Mouse (Mus musculus) kidney, embryonic 16.5 days (tissue): ENCODE results near the gene Sdad1. TPM values are rescaled to one million over a fixed set of nuclear protein-coding genes. Genes with fewer than 3 reads are reported as not detected.

Experiments
- ATAC-seq: fragments of 200-750 bp; cut with Nextera tagmentation; 2 replicates; pipeline ENCODE4 v1.8.0; 2017; ENCODE audit warnings: moderate TSS enrichment; ENCODE audit not compliant: low FRiP score, low TSS enrichment
- H3K27ac ChIP-seq: fragments of 300-500 bp; sonication (generic); 2 replicates; pipeline ENCODE4 v1.5.1; 2014; ENCODE audit warnings: low read length
- H3K27me3 ChIP-seq: fragments of 300-500 bp; sonication (generic); 2 replicates; pipeline ENCODE4 v1.6.1; 2014; ENCODE audit warnings: low read length, control low read depth, mixed read lengths; ENCODE audit not compliant: insufficient read depth
- H3K36me3 ChIP-seq: fragments of 300-500 bp; sonication (generic); 2 replicates; pipeline ENCODE4 v1.6.1; 2014; ENCODE audit warnings: low read length, control low read depth, mixed read lengths; ENCODE audit not compliant: insufficient read depth
- H3K4me1 ChIP-seq: fragments of 300-500 bp; sonication (generic); 2 replicates; pipeline ENCODE4 v1.6.1; 2014; ENCODE audit warnings: low read length, control low read depth, mixed read lengths; ENCODE audit not compliant: insufficient read depth
- H3K4me2 ChIP-seq: fragments of 300-500 bp; sonication (generic); replicated peaks from 2 replicates; pipeline ENCODE4 v1.6.1; 2014; ENCODE audit warnings: low read depth, low read length
- H3K4me3 ChIP-seq: fragments of 300-500 bp; sonication (generic); 2 replicates; pipeline ENCODE4 v1.5.1; 2014; ENCODE audit warnings: mild to moderate bottlenecking, low read length
- H3K9ac ChIP-seq: fragments of 300-500 bp; sonication (generic); replicated peaks from 2 replicates; pipeline ENCODE4 v1.6.1; 2014; ENCODE audit warnings: low read length
- H3K9me3 ChIP-seq: fragments of 300-500 bp; sonication (generic); 2 replicates; pipeline ENCODE4 v1.6.1; 2016; ENCODE audit warnings: low read length, control low read depth
- WGBS: fragments of 180-500 bp; shearing (Covaris S2); extraction: QIAGEN DNeasy Blood & Tissue Kit; methylation state at CpG from one replicate; pipeline ENCODE4 v1.1.7; 2014; 5-methylcytosine and 5-hydroxymethylcytosine counted together
- polyA plus RNA-seq: library from polyadenylated mRNA; unstranded; fragments of >200 nt; fragmentation: Nextera tagmentation; extraction: Ambion mirVana; gene quantifications from 2 replicates; pipeline ENCODE4 v1.2.1, GENCODE M21; 2015

The Sdad1 gene
- polyA plus RNA-seq, 1 experiment from 2014 or later: 39.2 TPM

GRCm38 (mm10) chr5:92278942-92279537, 31.2 kb downstream of the Sdad1 start:
- no peaks in the 10 kb centered on the region for H3K36me3 ChIP-seq
- no peaks in the 10 kb centered on the region for H3K9me3 ChIP-seq
- H3K27me3 ChIP-seq: no peaks in the 10 kb centered on the region
- no peak for ATAC-seq
- H3K4me3 ChIP-seq: no peak overlapping the region
- peaks cover 9% of the 10 kb centered on the region; the same call in 1 of the 2 replicates for H3K4me1 ChIP-seq
- no peak overlapping the region for H3K4me2 ChIP-seq
- H3K27ac ChIP-seq: no peak overlapping the region
- no peak overlapping the region for H3K9ac ChIP-seq
- WGBS: 89% methylated on average over 10 of the region's 10 CpGs

GRCm38 (mm10) chr5:92277437-92278394, 32.6 kb downstream of the Sdad1 start, which contains the start of gene Naaa:
Gene Naaa, minus strand, starts transcription at chr5:92278170.
- WGBS: 3% methylated on average over 54 of the region's 54 CpGs
- Histone ChIP-seq H3K4me1 (peaks cover 9% of the 10 kb centered on the region; the same call in 1 of the 2 replicates), H3K27ac (peak within 1 kb of the TSS; percentile 50; the same call in 1 of the 2 replicates), H3K4me2 (peak within 1 kb of the TSS; percentile 90), H3K9ac (peak within 1 kb of the TSS; percentile 75), H3K36me3 (no peaks in the 10 kb centered on the region), H3K9me3 (no peaks in the 10 kb centered on the region), H3K27me3 (no peaks in the 10 kb centered on the region), H3K4me3 (peak within 1 kb of the TSS; percentile 72)
- ATAC-seq: peak; percentile 97

- Histone ChIP-seq H3K4me3 (no peak overlapping the region), H3K9me3 (no peaks in the 10 kb centered on the region), H3K9ac (no peak overlapping the region), H3K4me2 (no peak overlapping the region), H3K27me3 (no peaks in the 10 kb centered on the region), H3K4me1 (no peaks in the 10 kb centered on the region), H3K36me3 (no peaks in the 10 kb centered on the region), H3K27ac (no peak overlapping the region)
- 88% methylated on average over 7 of the region's 7 CpGs for WGBS
- no peak for ATAC-seq
These were observed 39.8 kb downstream of the Sdad1 start for GRCm38 (mm10) chr5:92270496-92270895.

- no peak overlapping the region for H3K9ac ChIP-seq
- H3K27ac ChIP-seq: peak overlapping the region; percentile 58
- peaks cover 11% of the 10 kb centered on the region for H3K4me1 ChIP-seq
- no peaks in the 10 kb centered on the region for H3K9me3 ChIP-seq
- peak; percentile 76 for ATAC-seq
- no peaks in the 10 kb centered on the region for H3K36me3 ChIP-seq
- 42% methylated on average over 4 of the region's 4 CpGs for WGBS
- H3K4me3 ChIP-seq: no peak overlapping the region
- H3K27me3 ChIP-seq: no peaks in the 10 kb centered on the region
- H3K4me2 ChIP-seq: no peak overlapping the region
These were observed 46.4 kb downstream of the Sdad1 start for GRCm38 (mm10) chr5:92263761-92264359.

GRCm38 (mm10) chr5:92262646-92263045, 47.6 kb downstream of the Sdad1 start:
- Histone ChIP-seq H3K4me2 (no peak overlapping the region), H3K4me3 (no peak overlapping the region), H3K9me3 (no peaks in the 10 kb centered on the region), H3K9ac (no peak overlapping the region), H3K4me1 (peaks cover 14% of the 10 kb centered on the region), H3K36me3 (no peaks in the 10 kb centered on the region), H3K27me3 (no peaks in the 10 kb centered on the region), H3K27ac (no peak overlapping the region)
- no peak for ATAC-seq
- WGBS: 85% methylated on average over 8 of the region's 8 CpGs

GRCm38 (mm10) chr5:92256218-92256617, 54.1 kb downstream of the Sdad1 start, which contains the start of gene Ppef2:
Gene Ppef2, minus strand, starts transcription at chr5:92256278.
- no peaks in the 10 kb centered on the region for H3K36me3 ChIP-seq
- H3K27ac ChIP-seq: peak within 1 kb of the TSS; percentile 71
- H3K4me3 ChIP-seq: no peak within 1 kb of the TSS
- peaks cover 19% of the 10 kb centered on the region for H3K4me1 ChIP-seq
- H3K9ac ChIP-seq: no peak within 1 kb of the TSS
- H3K4me2 ChIP-seq: no peak within 1 kb of the TSS
- WGBS: 14% methylated on average over 6 of the region's 6 CpGs
- 0 out of 2 replicates have a peak, but pooled peaks have one; percentile 2 for ATAC-seq
- H3K27me3 ChIP-seq: no peaks in the 10 kb centered on the region
- H3K9me3 ChIP-seq: no peaks in the 10 kb centered on the region

- peaks cover 5% of the 10 kb centered on the region; the same call in 1 of the 2 replicates for H3K9me3 ChIP-seq
- no peak; the same call in 1 of the 2 replicates for ATAC-seq
- no peak overlapping the region for H3K4me2 ChIP-seq
- H3K36me3 ChIP-seq: no peaks in the 10 kb centered on the region
- no peaks in the 10 kb centered on the region for H3K27me3 ChIP-seq
- H3K4me1 ChIP-seq: peaks cover 19% of the 10 kb centered on the region
- WGBS: 31% methylated on average over 6 of the region's 6 CpGs
- H3K9ac ChIP-seq: no peak overlapping the region
- H3K27ac ChIP-seq: no peak overlapping the region
- H3K4me3 ChIP-seq: no peak overlapping the region
These were observed 55.8 kb downstream of the Sdad1 start for GRCm38 (mm10) chr5:92254476-92254875.

- no peak overlapping the region for H3K4me3 ChIP-seq
- peaks cover 5% of the 10 kb centered on the region; the same call in 1 of the 2 replicates for H3K9me3 ChIP-seq
- H3K4me2 ChIP-seq: no peak overlapping the region
- no peaks in the 10 kb centered on the region for H3K27me3 ChIP-seq
- H3K36me3 ChIP-seq: no peaks in the 10 kb centered on the region
- WGBS: 33% methylated on average over 18 of the region's 18 CpGs
- no peak overlapping the region for H3K9ac ChIP-seq
- ATAC-seq: no peak
- H3K27ac ChIP-seq: no peak overlapping the region
- peaks cover 16% of the 10 kb centered on the region for H3K4me1 ChIP-seq
These were observed 57.4 kb downstream of the Sdad1 start for GRCm38 (mm10) chr5:92252797-92253343.

- peaks cover 10% of the 10 kb centered on the region for H3K4me1 ChIP-seq
- no peak overlapping the region for H3K4me3 ChIP-seq
- H3K27ac ChIP-seq: no peak overlapping the region
- H3K36me3 ChIP-seq: no peaks in the 10 kb centered on the region
- H3K9me3 ChIP-seq: peaks cover 5% of the 10 kb centered on the region; the same call in 1 of the 2 replicates
- ATAC-seq: no peak
- H3K27me3 ChIP-seq: no peaks in the 10 kb centered on the region
- H3K9ac ChIP-seq: no peak overlapping the region
- WGBS: 94% methylated on average over 6 of the region's 6 CpGs
- H3K4me2 ChIP-seq: no peak overlapping the region
These were observed 58.2 kb downstream of the Sdad1 start for GRCm38 (mm10) chr5:92252031-92252430.
